Comparison of ENCODE assay signal across 10 mouse cellular contexts in the genomic region with DNA sequence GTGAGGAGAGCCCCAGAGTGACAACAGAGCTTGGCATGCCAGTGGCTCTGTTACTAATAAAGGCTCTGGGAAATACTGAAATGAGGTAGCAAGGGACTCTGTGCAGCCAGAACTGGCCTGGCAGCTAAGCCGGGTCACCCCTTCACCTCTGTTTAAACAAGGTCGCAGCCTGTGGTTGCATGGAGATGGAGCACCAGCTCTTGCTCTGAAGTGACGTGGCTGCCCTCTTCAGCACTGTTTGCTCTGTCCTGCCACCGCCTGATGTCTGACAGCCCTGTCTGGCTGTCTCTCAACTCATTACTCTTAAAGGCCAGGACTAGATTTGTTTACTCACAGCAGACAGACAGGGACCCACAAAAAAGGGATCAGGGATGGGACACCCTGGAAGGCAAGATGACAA. TPM values are rescaled to one million over a fixed set of nuclear protein-coding genes. Genes with fewer than 3 reads are reported as not detected.
DNase-seq lines count a peak whose midpoint lies in the region; ATAC-seq and TF ChIP-seq lines count a peak whose summit lies in the region.
"Had no signal": no experiment of that assay in that cellular context is flagged by ENCODE, and none has a peak within 500 bp of the region (broad histone marks: within the 10 kb centered on the region; RNA-seq: fewer than 3 reads in every experiment).

No protein-coding gene starts in this region.

- no peak overlapping the region for H3K27ac ChIP-seq in kidney, adult 2 months (ENCODE audit: insufficient read depth, low read depth, low read length)
- H3K27ac ChIP-seq in embryonic facial prominence, embryonic 14.5 days (replicated peaks; ENCODE audit: low read depth, low read length) = no peak overlapping the region
- 0 out of 2 replicates have a peak overlapping the region, but pooled peaks have one; percentile 3 for H3K27ac ChIP-seq in liver, embryonic 11.5 days (ENCODE audit: low read depth, low read length)
- H3K27ac ChIP-seq in intestine, embryonic 16.5 days (ENCODE audit: low read length) = no peak overlapping the region

- H3K4me3 ChIP-seq in kidney, adult 2 months (ENCODE audit: insufficient read depth, low read depth, low read length) = no peak overlapping the region
- no peak overlapping the region for H3K4me3 ChIP-seq in embryonic facial prominence, embryonic 14.5 days (ENCODE audit: low read depth, low read length)
- no peak overlapping the region for H3K4me3 ChIP-seq in liver, embryonic 11.5 days (ENCODE audit: low read depth, low read length)
- H3K4me3 ChIP-seq in intestine, embryonic 16.5 days (ENCODE audit: low read length) = no peak overlapping the region

- H3K4me2 ChIP-seq in embryonic facial prominence, embryonic 14.5 days (ENCODE audit: low read depth, low read length) = no peak overlapping the region
- H3K4me2 ChIP-seq in liver, embryonic 11.5 days = no peak overlapping the region
- H3K4me2 ChIP-seq in intestine, embryonic 16.5 days (ENCODE audit: low read depth, low read length) = no peak overlapping the region

- no peak for TF ChIP-seq CTCF in kidney, adult 2 months (conservative IDR thresholded peaks at IDR 0.05; ENCODE audit: insufficient read depth, insufficient read length, low read depth, low read length)

- H3K9me3 ChIP-seq in embryonic facial prominence, embryonic 14.5 days (ENCODE audit: control insufficient read depth, low read length) = no peaks in the 10 kb centered on the region
- H3K9me3 ChIP-seq in liver, embryonic 11.5 days (ENCODE audit: control insufficient read depth, low read length) = no peaks in the 10 kb centered on the region
- no peaks in the 10 kb centered on the region for H3K9me3 ChIP-seq in intestine, embryonic 16.5 days (ENCODE audit: control insufficient read depth, low read length)

- TF ChIP-seq POLR2A in kidney, adult 2 months (IDR thresholded peaks at IDR 0.05; ENCODE audit: low read depth, low read length) = no peak

- DNase-seq in kidney, adult 2 months = peak; percentile 11
- DNase-seq in kidney, postnatal 14 days = no peak
- no peak for DNase-seq in embryonic facial prominence, embryonic 14.5 days (ENCODE audit: low spot score)
- no peak for DNase-seq in liver, embryonic 11.5 days (ENCODE audit: low spot score)
- DNase-seq in lung, postnatal 4 days = peak; percentile 68 to 86
- DNase-seq in urinary bladder, postnatal 25 days (ENCODE audit: low spot score) = no peak
- DNase-seq: cerebellum, postnatal 14 days; right cerebral cortex, postnatal 25 days; thymus, postnatal 4 days had no signal

- 0 out of 2 replicates have a peak, but pooled peaks have one; percentile 5 for ATAC-seq in embryonic facial prominence, embryonic 14.5 days (ENCODE audit: low read depth)
- no peak; the same call in 1 of the 2 replicates for ATAC-seq in liver, embryonic 11.5 days (replicated peaks; ENCODE audit: low FRiP score)
- ATAC-seq in intestine, embryonic 16.5 days = no peak

- 59% methylated on average over 4 of the region's 4 CpGs for WGBS in kidney, adult 2 months
- WGBS in embryonic facial prominence, embryonic 14.5 days = 19% methylated on average over 4 of the region's 4 CpGs
- 52% methylated on average over 4 of the region's 4 CpGs for WGBS in liver, embryonic 11.5 days
- 22% methylated on average over 4 of the region's 4 CpGs for WGBS in intestine, embryonic 16.5 days

- H3K4me1 ChIP-seq in kidney, adult 2 months (ENCODE audit: control insufficient read depth, insufficient read depth, low read length) = no peaks in the 10 kb centered on the region
- H3K4me1 ChIP-seq in embryonic facial prominence, embryonic 14.5 days (ENCODE audit: control insufficient read depth, insufficient read depth, low read length) = peaks cover 16% of the 10 kb centered on the region
- peaks cover 26% of the 10 kb centered on the region for H3K4me1 ChIP-seq in liver, embryonic 11.5 days (replicated peaks; ENCODE audit: control insufficient read depth, insufficient read depth, low read length)
- peaks cover 26% of the 10 kb centered on the region for H3K4me1 ChIP-seq in intestine, embryonic 16.5 days (ENCODE audit: control insufficient read depth, insufficient read depth, low read length)

- no peaks in the 10 kb centered on the region for H3K36me3 ChIP-seq in kidney, adult 2 months (ENCODE audit: control insufficient read depth, insufficient read depth, low read length)
- H3K36me3 ChIP-seq in embryonic facial prominence, embryonic 14.5 days (ENCODE audit: control insufficient read depth, insufficient read depth, low read length) = peaks cover 36% of the 10 kb centered on the region
- peaks cover 14% of the 10 kb centered on the region; the same call in 1 of the 2 replicates for H3K36me3 ChIP-seq in liver, embryonic 11.5 days (ENCODE audit: control insufficient read depth, insufficient read depth, low read length)
- H3K36me3 ChIP-seq in intestine, embryonic 16.5 days (ENCODE audit: control insufficient read depth, insufficient read depth, low read length) = peaks cover 15% of the 10 kb centered on the region

- H3K9ac ChIP-seq in embryonic facial prominence, embryonic 14.5 days (ENCODE audit: low read depth, low read length) = no peak overlapping the region
- no peak overlapping the region for H3K9ac ChIP-seq in liver, embryonic 11.5 days (ENCODE audit: low read depth, low read length)
- H3K9ac ChIP-seq in intestine, embryonic 16.5 days (ENCODE audit: low read depth, low read length) = no peak overlapping the region

- H3K27me3 ChIP-seq in kidney, adult 2 months (replicated peaks; ENCODE audit: control insufficient read depth, insufficient read depth, low read length) = no peaks in the 10 kb centered on the region
- H3K27me3 ChIP-seq in embryonic facial prominence, embryonic 14.5 days (replicated peaks; ENCODE audit: control insufficient read depth, insufficient read depth, low read length) = no peaks in the 10 kb centered on the region
- no peaks in the 10 kb centered on the region for H3K27me3 ChIP-seq in liver, embryonic 11.5 days (replicated peaks; ENCODE audit: control insufficient read depth, insufficient read depth, low read length)
- H3K27me3 ChIP-seq in intestine, embryonic 16.5 days (replicated peaks; ENCODE audit: control insufficient read depth, insufficient read depth, low read length) = no peaks in the 10 kb centered on the region

RNA-seq across cellular contexts. Expression of a gene that starts 25.3 kb away (rescaled TPM):
- 23.5 and 27.4 TPM in 2 replicates for polyA plus RNA-seq in kidney, adult 2 months (2012; rRNA removed)
- polyA plus RNA-seq in embryonic facial prominence, embryonic 14.5 days (2014; fragmentation: Nextera tagmentation; extraction: Ambion mirVana) = 21.0 and 22.7 TPM in 2 replicates
- polyA plus RNA-seq in liver, embryonic 11.5 days (2014; fragmentation: Nextera tagmentation; extraction: Ambion mirVana) = 21.3 and 21.6 TPM in 2 replicates
- 12.5 and 13.6 TPM in 2 replicates for polyA plus RNA-seq in intestine, embryonic 16.5 days (2015; fragmentation: Nextera tagmentation; extraction: Ambion mirVana)

Comparison
In these comparisons a context has a peak if more than half of its experiments do, and no peak if none do; other contexts are left out.
1. DNase-seq: peak in kidney, adult 2 months (single experiment) and lung, postnatal 4 days (2 of 2); none in kidney, postnatal 14 days (single experiment), embryonic facial prominence, embryonic 14.5 days (single experiment), liver, embryonic 11.5 days (single experiment) and urinary bladder, postnatal 25 days (single experiment).